Mouse (Mus musculus) v-Abl transformed pro-B cells (cell line): ENCODE measurements around the gene 2300002M23Rik.

ENCODE experiments used
- in situ Hi-C, 2 experiments: fragments of 400-800 bp; cut with MboI; formaldehyde crosslinking; loops; one replicate each; pipeline ENCODE4 v1.15.1; 2025; ENCODE audit not compliant: unreplicated experiment in 2 of 2

2300002M23Rik gene

GRCm38 (mm10) chr17:35567150-35567549, at the start of gene 2300002M23Rik:
2300002M23Rik (plus strand) TSS chr17:35567450.
- in situ Hi-C loops = no loop called here

- in situ Hi-C loops = loop anchor here (25.0 kb wide), 2 partner anchors 380 to 395 kb away; partner anchors contain the start of genes Apom (in 1 of the 2), Atat1 (in 1 of the 2), Bag6 (in 1 of the 2) and D17H6S53E (in 1 of the 2)
These were observed 49.7 kb upstream of the 2300002M23Rik start for GRCm38 (mm10) chr17:35517526-35517925.

- in situ Hi-C loops = loop anchor here (25.0 kb wide), 2 partner anchors 387 to 388 kb away; partner anchors contain the start of genes Apom (in 1 of the 2), Atat1 (in 1 of the 2), Bag6 (in 1 of the 2) and D17H6S53E (in 1 of the 2)
These were observed 42.9 kb upstream of the 2300002M23Rik start for GRCm38 (mm10) chr17:35524354-35524753.

- in situ Hi-C loops = no loop called here
These were observed 40.6 kb upstream of the 2300002M23Rik start for GRCm38 (mm10) chr17:35526644-35527043.

GRCm38 (mm10) chr17:35532360-35532759, 34.9 kb upstream of the 2300002M23Rik start:
- in situ Hi-C loops = loop anchor here in 1 of 2 experiments (10.0 kb wide), 1 partner anchor 238 kb away; no protein-coding TSS in a partner anchor

- in situ Hi-C loops = loop anchor here in 1 of 2 experiments (10.0 kb wide), 1 partner anchor 238 kb away; no protein-coding TSS in a partner anchor
These were observed 34.3 kb upstream of the 2300002M23Rik start, which contains the start of gene Psors1c2 for GRCm38 (mm10) chr17:35532901-35533300. Psors1c2 (plus strand) TSS chr17:35533201.

GRCm38 (mm10) chr17:35534343-35534742, 32.9 kb upstream of the 2300002M23Rik start:
- in situ Hi-C loops = loop anchor here in 1 of 2 experiments (10.0 kb wide), 1 partner anchor 240 kb away; no protein-coding TSS in a partner anchor

- in situ Hi-C loops = loop anchor here in 1 of 2 experiments (10.0 kb wide), 1 partner anchor 243 kb away; no protein-coding TSS in a partner anchor
These were observed 29.8 kb upstream of the 2300002M23Rik start for GRCm38 (mm10) chr17:35537421-35537820.

- in situ Hi-C loops = loop anchor here in 1 of 2 experiments (10.0 kb wide), 1 partner anchor 244 kb away; no protein-coding TSS in a partner anchor
These were observed 28.8 kb upstream of the 2300002M23Rik start for GRCm38 (mm10) chr17:35538476-35538875.

- in situ Hi-C loops = loop anchor here in 1 of 2 experiments (10.0 kb wide), 1 partner anchor 245 kb away; no protein-coding TSS in a partner anchor
These were observed 27.7 kb upstream of the 2300002M23Rik start for GRCm38 (mm10) chr17:35539540-35539939.

GRCm38 (mm10) chr17:35542761-35543411, 24.4 kb upstream of the 2300002M23Rik start:
- in situ Hi-C loops = no loop called here

GRCm38 (mm10) chr17:35543412-35543861, 23.8 kb upstream of the 2300002M23Rik start:
- in situ Hi-C loops = no loop called here

- in situ Hi-C loops = no loop called here
These were observed 23.2 kb upstream of the 2300002M23Rik start for GRCm38 (mm10) chr17:35544001-35544400.

- in situ Hi-C loops = no loop called here
These were observed 22.6 kb upstream of the 2300002M23Rik start for GRCm38 (mm10) chr17:35544680-35545079.

GRCm38 (mm10) chr17:35547465-35547864, 19.8 kb upstream of the 2300002M23Rik start:
- in situ Hi-C loops = no loop called here

GRCm38 (mm10) chr17:35548636-35549035, 18.6 kb upstream of the 2300002M23Rik start:
- in situ Hi-C loops = no loop called here

GRCm38 (mm10) chr17:35549437-35550142, 17.7 kb upstream of the 2300002M23Rik start:
- in situ Hi-C loops = no loop called here

- in situ Hi-C loops = no loop called here
These were observed 17.1 kb upstream of the 2300002M23Rik start for GRCm38 (mm10) chr17:35550143-35550494.

- in situ Hi-C loops = no loop called here
These were observed 16.4 kb upstream of the 2300002M23Rik start for GRCm38 (mm10) chr17:35550871-35551270.

GRCm38 (mm10) chr17:35551881-35552414, 15.3 kb upstream of the 2300002M23Rik start, which contains the start of gene Cdsn:
Cdsn (plus strand) TSS chr17:35552128.
- in situ Hi-C loops = no loop called here

- in situ Hi-C loops = no loop called here
These were observed 12.9 kb upstream of the 2300002M23Rik start for GRCm38 (mm10) chr17:35554321-35554720.
